Mouse (Mus musculus) liver (tissue): ENCODE results near the gene Meis1.

Experiments
- DNase-seq: peaks from one replicate; pipeline ENCODE4 v3.0.0-alpha.2; 2020; ENCODE audit warnings: mixed read lengths

Gene Meis1

DNA sequence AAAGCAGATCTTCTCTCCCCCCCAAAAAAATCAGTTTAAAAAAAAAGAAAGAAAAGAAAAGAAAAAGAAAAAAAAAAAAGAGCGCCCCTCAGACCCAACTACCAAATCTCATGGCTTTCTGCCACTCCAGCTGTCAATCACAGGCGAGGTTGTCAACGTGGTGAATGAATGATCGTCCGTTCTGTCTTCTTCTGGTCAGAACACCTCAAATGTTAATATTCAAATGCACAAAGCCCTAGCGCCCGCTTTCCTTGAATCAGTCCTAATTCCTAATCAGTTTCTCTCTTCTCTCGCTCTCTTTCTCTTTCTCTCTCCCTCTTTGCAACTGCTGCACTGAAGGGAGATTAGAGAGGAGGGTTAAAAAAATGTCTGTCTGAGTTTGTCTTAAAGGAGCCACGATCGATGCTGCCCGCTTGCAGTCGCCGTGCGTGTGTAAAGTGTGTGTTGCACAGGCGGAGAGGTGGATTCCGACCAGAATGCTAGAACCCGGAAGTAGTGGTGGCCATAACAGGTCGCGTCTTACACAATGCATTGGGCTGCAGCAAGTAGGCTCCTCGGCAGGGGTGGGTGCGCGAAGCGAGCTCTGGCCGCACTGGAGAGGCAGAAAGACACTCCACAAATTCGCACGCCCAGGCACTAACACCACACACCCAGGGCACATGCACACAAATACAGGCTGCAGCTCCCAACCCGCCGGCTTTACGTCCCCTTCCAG, at the start of gene Meis1:
Gene Meis1, minus strand, starts transcription at position 497 of the 715 bp plus-strand sequence.
- peak; percentile 83 for DNase-seq

DNA sequence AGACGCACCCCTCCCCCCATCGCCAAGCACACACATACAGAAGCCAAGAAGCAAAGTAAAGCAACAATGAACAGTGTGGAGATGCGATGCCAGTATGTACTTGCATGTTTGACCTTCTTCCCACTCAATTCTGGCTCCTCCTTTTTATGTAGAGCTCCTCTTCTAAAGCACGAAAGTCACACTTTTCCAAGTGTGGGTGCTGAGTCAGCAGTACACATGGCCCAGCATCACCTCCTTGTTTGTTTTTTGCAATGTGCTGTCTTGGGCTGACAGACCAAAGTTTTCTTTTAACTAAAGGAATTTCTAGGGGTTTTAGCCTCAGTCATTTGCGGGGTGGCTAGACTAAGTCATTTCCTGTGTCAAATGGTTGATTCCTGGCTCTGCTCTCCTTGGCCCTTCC, 48.5 kb upstream of the Meis1 start:
- DNase-seq, result no peak

DNA sequence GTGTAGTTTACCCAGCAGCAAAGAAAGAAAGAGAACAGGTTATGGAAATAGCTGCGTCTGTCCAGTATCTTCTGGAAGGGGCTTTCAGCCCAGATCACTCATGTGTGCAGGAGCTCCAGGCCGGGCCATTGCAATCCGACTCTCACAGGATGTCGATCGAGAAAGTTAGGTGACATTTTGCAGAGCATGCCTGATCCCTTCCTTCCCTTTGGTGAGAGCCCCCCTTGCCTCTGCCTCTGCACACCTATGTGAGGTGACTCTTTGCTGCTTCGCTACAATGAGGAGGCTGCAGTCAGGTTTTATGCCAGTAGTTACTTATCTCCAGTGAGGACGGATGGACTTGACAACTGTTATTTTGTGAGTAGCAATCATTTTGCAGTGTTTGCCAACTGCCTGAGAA, 30.5 kb upstream of the Meis1 start:
- no peak for DNase-seq

DNA sequence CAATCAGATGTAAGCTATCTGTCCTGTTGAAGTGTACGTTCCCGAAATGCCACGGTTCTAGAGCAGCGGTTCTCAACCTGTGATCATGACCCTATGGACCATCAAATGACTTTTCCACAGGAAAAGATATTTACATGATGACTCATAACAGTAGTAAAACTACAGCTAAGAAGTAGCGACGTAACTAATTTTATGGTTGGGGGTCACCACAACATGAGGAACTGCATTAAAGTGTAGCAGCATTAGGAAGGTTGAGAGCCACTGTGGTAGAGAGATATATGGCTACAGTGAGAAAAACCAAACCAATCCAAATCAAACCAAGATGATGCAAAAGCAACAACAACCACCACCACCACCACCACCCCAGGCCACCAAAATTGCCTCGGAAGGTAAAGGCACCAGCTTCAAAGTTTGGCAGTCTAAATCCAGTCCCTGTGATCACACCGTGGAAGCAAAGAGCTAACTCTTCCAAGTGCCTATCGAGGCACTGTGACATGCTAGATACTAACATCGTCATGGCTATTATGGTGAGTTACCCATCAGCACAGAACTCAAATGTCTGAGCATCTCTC, 17.9 kb upstream of the Meis1 start:
- no peak for DNase-seq

DNA sequence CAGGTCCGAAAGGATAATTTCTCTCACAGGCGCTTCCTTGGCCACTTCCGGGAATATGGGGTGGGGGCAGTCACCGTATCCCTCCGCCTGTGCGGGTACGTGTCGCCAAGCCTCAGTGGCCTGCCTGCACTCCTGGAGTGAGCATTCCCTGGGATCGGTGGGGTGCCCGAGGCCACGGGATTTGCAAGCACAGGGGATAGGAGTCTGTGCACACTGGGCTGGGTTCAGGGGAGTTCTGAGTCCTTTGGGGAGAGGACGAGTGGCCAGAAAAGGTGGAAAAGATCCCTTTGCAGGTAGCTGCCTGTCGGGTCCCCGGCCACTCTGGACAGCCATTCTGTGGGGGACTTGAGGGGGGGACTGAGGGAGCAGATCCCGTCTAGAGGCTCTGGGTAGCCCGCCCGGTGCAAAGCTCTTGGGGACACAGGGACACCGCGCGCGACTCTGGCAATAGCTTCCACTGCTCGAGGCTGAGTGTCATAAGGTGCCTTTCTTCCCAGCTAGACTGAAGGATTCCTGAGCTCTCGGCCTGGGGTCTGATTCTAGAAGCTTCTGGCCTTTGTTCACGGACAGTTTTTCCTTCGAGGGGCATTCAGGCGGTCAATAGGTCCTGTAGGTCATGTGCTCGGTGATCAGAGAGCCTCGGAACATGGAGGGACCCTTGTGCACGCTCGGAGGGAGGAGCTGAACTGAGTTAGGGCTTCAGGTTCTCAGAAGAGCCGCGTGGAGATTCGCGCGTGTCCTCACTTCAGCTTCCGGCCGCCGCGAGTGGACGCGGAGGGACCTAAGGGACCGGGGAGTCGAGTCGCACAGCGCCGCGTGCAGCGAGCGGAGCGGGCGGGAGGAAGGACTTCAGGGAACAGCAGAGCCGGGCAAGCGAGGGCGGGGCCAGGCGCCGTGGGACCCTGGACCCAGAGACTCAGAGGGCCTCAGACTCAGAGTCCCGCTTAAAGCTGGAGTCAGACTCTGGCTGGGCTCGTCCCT, 8.1 kb upstream of the Meis1 start:
- peak; percentile 63 for DNase-seq

DNA sequence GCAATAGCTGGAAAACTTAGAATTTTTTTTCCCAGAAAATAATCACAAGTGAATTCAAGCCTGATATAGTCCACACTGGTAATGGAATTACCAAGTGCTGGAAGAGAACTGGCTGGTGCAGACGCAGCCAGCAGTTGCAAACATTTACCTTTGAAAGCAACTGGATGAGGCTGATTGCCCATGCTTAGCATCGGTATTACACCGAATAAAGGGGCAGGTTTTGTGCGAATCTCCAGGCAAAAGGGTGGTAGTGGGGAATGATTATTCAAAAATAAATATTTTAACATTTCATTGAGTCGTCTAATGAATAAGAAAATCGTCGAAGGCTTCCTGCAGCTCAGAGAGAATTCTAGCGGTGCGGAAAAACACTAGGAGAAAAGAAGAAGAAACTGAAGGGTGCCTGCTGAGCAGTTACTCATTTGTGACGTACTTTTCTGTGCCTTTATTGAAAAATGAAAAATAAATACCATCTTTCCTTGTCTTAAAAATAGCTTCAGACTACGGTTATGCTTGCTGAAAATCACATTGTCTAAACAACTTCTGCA, 7.3 kb upstream of the Meis1 start:
- DNase-seq, result no peak

DNA sequence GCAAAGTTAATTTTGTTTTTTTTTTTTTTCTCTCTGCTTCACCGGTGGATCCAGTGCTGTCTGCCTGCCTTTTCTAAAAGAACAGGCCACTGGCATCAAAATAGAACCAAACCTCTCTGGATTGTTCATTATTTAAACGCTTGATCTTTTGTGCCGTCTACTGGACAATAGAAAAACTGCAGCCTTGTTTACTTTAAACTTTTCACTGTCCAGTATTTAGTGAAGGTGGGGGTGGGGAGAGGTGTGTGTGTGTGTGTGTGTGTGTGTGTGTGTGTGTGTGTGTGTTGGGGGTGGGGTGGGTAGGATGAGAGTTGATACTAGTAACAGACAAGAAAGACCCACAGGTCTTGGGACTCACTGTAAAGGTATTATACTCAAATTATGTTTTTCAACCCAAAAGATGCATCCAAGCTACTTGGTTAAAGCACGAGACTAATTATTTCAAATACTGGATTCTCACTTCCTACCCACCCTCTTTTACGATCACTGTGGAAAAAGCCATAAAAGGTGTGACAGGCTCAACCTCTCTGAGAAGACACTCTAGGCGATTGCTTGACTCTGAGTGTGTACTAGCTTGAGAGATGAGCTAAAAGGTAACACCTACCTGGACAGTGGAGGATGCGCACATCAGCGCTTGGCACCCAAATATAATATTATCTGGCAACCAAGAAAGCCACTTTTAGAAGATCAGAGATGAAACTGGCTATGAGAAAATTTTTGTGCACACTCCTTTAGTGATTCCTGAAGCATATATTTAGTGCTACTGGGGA, 5.9 kb upstream of the Meis1 start:
- no peak for DNase-seq

DNA sequence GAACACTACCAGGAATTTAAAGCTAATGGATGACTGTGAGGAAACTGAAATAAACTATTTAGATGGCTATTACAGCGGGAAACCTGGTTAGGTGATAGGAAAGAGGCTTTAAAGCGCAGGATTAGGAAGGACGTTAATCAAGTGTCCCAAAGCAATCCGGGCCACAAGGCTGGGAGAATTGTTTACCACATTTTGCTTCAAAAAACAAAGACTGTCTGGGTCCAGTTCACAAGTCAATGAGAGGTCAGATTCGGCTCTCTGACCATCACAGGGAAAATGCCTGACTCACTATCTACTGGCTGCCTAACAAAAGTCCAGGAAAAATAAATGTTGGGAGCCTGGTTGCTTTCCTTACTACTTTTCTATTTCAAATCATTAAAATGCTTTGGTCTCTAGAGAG, 4.6 kb upstream of the Meis1 start:
- DNase-seq, result no peak

DNA sequence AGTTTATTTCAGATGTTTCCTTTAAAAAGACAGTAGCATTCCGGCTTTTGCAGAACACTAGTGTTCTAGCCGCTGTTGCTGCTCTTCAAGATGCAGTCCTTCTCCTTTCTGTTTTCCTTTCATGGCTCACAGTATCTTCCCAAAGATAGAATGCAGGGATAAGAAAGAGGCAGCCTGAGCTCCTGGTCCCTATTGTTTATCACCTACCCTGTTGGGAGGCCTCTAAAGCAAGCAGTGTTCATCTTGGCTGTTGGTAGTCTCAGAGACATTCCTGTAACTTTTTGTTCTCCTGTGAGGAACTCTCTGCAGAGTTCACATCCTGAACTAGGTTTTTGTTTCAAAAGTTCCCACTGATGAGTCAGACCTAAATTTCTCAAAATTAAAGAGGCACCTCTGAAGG, 3.8 kb upstream of the Meis1 start:
- DNase-seq, result no peak

DNA sequence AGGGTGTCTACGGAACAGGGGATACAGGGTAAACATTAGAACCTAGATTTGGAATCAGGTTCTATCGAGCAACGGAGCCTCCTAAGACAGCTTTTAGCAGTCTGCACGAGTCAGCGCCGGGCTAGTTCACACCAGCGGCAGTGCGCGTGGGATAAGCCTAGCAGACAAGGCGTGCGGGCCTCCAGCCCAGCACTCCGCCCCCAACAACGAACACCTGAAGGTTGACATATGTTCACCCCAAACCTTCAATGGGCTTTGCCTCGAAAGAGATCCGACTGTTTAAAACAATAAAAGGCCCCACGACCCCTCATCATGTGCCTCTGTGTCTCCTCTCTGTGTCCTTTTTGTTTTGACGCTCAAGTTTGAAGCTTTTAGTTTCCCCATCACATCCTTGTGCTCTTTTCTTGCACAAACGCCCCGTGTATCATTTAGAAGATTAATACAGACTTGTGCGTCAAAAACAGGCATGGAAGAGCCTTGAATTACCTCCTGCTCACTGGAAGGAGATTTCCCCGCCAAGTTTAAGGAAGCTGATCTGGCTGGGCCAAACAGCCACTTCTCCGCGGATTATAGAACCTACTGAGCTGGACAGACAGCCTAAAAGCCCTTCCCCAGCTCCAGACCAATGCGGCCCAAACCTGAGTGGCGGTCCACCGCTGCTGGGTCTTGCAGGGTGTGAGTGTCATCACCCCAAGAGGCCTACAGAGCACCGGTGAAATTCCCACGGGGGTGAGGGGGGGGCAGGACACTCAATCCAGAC, 2.3 kb upstream of the Meis1 start:
- DNase-seq, result peak; percentile 22

DNA sequence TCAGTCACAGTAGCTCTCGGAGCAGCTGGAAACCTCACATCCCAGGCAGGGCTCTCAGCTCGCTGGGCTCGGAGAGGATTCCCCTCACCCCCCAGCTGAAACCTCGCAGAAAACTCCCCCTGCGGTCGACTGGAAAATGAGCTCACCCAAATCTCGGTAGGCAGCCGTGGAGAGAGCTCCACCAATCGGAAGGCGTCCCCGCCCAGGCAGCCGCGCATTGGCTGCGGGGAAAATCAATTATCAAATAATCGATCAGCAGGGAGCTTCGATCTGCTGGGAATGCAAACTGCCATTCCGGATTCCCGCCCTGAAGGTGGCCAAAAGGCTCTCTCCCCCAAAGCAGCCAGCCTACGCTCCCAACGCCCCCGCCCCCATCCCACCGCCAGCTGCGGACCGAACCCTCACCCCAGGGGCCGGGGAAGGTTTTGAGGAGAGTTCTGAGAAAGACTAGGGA, 1.6 kb upstream of the Meis1 start:
- peak; percentile 85 for DNase-seq

DNA sequence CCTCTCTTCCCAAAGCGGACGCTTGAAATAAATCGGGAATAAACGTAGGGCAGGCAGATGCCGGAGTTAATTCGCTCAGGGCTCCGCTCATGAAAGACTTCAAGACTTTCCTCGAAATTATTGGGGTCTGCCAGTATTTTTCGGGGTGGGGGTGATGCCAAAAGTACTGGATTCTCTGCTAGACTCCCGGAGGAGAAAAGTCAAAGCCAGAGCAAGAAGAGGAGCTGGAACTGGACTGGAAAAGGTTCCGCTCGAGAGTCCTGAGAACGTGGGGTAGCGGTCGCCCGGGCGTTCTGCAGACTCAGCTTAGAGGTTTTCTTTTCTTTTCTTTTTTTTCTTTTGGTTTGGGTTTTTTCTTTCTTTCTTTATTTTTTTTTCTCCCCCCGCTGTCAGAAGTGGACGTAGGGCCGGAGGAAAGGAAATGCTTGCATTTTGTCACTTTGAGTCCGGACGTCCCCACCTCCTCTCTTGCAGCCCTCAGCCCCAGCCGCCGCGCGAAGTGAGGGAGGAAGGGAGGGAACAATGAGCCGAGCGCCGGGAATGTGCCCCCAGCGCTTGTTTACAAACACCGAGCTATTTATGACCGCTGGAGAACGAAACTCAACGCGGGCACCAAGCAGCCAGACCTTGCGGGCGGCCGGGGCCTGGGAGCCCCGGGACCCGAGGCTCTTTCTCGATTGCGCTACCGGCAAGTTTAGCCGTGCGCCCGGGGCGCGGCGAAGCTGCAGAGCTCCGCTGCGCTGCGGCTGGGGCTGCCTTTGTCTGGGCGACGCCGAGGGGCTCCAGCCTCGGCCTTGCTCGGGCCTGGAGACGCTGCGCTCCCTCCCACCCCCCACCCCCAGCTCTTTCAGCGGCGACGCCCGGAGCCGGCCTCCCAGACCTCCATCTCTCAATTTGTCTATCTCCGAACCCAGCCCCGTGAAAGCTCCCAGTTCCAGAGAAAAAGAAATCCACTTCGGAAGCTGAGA, 703 bp upstream of the Meis1 start:
- peak; percentile 50 for DNase-seq

DNA sequence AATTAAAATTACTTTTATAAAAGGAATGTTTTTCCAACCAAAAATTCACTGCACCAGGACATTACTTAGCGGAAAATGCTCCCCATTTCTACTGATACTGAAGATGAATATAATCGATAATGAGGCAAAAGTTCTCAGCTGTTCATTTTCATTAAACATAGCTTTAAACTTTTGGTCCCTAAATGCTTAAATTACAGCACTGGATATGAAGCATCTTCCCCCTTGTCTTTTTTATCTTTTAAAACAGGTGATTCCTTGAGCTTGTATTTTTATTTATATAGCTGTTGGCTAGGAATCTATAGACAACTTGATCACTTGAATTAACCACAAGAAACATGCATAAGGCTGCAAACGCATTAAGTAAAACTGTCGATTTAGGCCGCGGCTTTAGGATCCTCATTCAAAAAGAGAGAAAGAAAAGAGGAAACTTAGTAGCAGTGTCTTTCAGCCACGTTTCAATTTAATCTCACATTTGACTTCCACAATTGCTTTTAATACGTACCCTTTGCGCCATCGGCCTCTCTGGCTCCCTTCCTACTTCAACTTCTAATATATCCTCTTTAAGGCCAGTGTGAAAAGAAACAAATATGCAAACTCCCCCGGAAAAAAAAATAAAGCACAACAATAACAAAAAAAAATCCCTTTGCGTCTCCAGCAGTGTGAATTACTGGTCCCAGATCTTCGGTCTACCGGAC, 919 bp downstream of the Meis1 start:
- no peak for DNase-seq

DNA sequence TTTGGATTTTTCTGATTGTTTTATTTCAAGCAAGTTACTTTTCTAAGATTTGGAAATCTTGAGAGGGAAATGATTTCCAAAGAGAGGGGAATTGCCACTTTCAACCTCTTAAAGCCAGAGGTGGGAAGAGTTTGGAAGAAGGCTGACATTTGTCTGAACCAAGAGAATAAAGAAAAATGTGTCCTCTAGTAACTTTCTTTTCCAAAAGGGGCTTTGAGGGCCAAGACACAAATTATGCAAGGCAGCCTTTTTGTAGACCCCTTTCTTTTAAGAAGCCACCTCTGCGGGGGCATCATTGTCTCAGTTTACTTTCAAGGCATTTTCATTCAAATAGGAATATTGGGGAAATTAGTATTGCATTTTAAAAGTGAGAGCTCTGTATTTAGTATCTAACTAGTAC, 1.5 kb downstream of the Meis1 start:
- DNase-seq, result no peak

DNA sequence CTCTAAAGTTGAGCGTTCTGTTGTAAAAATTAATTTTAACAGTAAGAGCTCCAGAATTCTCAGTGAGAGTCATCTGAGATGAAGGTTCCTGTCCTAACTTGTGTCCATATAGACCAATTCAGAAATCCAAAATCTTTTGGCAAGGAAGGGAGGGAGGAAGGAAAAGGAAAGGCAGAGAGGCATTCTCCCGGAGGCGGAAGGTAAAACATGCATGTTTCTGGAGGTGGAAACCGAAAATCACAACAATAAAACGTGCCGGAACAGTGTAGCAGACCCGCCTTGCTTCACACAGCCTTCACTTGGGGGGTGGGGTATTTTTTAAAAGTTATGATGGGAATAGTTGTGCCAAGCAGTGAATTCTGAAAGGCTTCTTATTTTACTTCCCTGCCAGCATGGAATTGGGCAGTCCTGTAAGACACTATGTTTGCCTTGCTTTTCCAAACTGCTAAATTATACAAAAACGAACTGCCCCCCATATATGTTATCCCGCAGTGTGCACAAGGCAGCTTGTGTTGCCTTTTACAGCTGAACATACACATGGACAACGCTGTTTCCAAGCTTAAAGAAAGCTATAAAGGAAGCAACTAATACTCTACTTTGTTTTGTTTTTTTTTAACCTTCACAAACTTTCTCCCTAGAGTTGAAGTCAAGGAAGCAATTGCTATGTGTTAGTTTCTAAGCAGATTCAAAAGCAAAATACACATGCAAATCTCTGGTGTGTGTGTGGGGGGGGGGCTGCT, 2.1 kb downstream of the Meis1 start:
- no peak for DNase-seq

DNA sequence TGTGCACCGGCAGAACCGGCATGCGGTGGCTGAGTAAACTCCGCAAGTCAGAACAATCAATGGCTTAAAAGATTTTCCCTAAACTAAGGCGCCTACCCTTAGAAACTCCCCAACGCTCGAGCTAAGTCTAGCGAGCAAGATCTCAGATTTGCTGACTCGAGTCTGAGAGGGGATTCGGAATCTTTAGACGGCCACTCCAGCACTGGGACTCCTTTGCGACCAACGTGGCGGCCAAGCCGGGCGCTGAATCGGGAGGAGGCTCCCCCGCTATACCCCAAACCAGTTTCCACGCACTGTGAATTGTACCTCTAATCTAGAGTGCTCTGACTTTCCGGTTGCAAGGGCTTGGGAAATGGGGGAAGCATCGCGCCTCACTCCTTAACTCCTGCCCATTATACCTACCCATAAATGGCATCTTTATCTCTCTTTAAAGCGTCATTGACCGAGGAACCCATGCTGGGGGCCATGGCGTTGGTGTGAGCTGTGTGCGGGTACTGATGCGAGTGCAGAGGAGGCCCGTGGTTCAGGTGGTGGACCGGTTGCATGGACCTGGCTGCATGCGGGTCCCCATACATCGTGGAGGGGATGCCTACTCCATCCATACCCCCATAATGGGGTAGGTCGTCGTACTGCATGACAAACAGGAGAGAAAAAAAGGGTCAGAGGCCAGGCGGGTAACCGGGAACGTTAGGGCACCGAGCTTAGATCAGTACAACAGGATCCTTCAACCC, 2.9 kb downstream of the Meis1 start:
- no peak for DNase-seq

DNA sequence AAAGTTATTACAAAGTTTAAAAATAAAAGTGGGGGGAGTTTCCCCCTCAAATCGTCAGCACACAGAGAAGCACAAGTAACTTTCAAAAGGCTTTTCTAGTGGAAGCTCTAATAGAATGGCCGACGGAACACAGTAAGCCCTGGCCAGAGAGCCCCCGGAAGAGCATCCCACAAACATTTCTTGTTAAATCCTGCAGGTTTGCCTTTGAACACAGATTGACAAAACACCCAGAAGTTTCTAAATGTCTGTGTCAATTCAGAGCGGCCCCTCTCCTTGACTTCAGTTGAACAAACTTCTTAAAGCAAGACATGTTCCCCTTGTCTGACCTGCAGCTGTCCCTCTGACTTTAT, 3.4 kb downstream of the Meis1 start:
- DNase-seq, result no peak

DNA sequence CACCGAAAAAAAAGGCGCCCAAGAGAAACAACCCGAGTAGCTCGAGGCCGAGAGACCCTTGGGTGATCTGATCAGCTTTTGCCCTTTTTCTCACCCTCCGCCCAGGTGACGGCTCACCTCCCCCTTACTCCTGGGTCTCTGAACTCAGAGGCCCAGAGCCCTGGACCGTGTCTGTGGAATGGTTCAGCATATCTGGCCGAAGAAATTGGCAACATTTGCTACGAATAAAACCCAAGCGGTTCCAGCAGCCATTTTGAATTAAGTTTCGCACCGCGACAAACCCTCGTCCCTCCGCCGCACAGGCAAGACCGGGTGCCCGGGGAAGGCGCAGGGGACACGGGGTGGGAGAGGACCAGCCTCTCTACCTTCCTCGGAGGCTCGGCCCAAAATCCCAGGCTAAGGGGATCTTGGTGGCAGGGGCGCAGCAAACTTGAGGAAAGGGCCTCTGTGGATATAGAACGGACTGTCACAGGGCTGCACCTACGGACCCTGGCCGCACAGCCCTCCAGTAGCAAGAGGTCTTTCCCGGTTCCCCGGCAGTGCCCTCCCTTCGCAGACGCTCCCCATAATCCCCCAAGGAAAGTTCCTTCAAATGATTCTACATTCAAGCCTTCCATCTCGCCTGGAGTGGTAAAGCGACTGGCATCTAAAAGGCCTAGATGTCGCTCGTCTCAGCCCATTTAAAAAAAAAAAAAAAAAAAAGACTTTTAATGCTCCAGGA, 4.2 kb downstream of the Meis1 start:
- no peak for DNase-seq
